9 mouse cellular contexts compared by ENCODE assay signal in genomic region chr17:5977056-5977920, GRCm38 (mm10). TPM values are rescaled to one million over a fixed set of nuclear protein-coding genes. Genes with fewer than 3 reads are reported as not detected.
A peak's percentile ranks its signal among the peaks of the same experiment; 100 is the strongest.
DNase-seq lines count a peak whose midpoint lies in the region; ATAC-seq and TF ChIP-seq lines count a peak whose summit lies in the region.
"Had no signal": no experiment of that assay in that cellular context is flagged by ENCODE, and none has a peak within 500 bp of the region (broad histone marks: within the 10 kb centered on the region; RNA-seq: fewer than 3 reads in every experiment).

No protein-coding gene starts in this region.

- H3K9ac ChIP-seq in heart, embryonic 13.5 days: peak overlapping the region; percentile 52; the same call in 1 of the 2 replicates
- no peak overlapping the region for H3K9ac ChIP-seq in lung, embryonic 16.5 days (ENCODE audit: low read length)
- H3K9ac ChIP-seq: midbrain, embryonic 12.5 days had no signal

- no peak for ATAC-seq in megakaryocyte, adult 5-6 weeks (ENCODE audit: poor library complexity, severe bottlenecking)
- ATAC-seq in heart, embryonic 13.5 days (ENCODE audit: extremely low read depth, insufficient number of reproducible peaks, low FRiP score, low TSS enrichment): no peak
- peak; percentile 27 for ATAC-seq in lung, embryonic 16.5 days (ENCODE audit: low read depth)

- H3K4me3 ChIP-seq in megakaryocyte, embryonic 14.5 days (replicated peaks): peak overlapping the region; percentile 31
- no peak overlapping the region for H3K4me3 ChIP-seq in heart, embryonic 13.5 days
- peak overlapping the region; percentile 2; the same call in 1 of the 2 replicates for H3K4me3 ChIP-seq in lung, embryonic 16.5 days (ENCODE audit: low read length)
- H3K4me3 ChIP-seq: midbrain, embryonic 12.5 days had no signal

- peaks cover 36% of the 10 kb centered on the region for H3K27me3 ChIP-seq in megakaryocyte, embryonic 14.5 days (replicated peaks)
- no peaks in the 10 kb centered on the region for H3K27me3 ChIP-seq in heart, embryonic 13.5 days (replicated peaks)
- H3K27me3 ChIP-seq in lung, embryonic 16.5 days (ENCODE audit: control insufficient read depth, insufficient read depth, low read depth, low read length): no peaks in the 10 kb centered on the region

- 43% methylated on average over 16 of the region's 16 CpGs for WGBS in heart, embryonic 13.5 days
- 50% methylated on average over 16 of the region's 16 CpGs for WGBS in lung, embryonic 16.5 days

- H3K4me2 ChIP-seq in heart, embryonic 13.5 days: peak overlapping the region; percentile 49
- peak overlapping the region; percentile 49 for H3K4me2 ChIP-seq in lung, embryonic 16.5 days (ENCODE audit: low read depth, low read length)
- H3K4me2 ChIP-seq: midbrain, embryonic 12.5 days had no signal

- TF ChIP-seq CTCF in brain, embryonic 14.5 days (IDR thresholded peaks at IDR 0.05; ENCODE audit: borderline replicate concordance, extremely low read depth, insufficient read depth, insufficient read length): no peak

- peaks cover 9% of the 10 kb centered on the region for H3K36me3 ChIP-seq in megakaryocyte, embryonic 14.5 days (replicated peaks; ENCODE audit: low read length)
- H3K36me3 ChIP-seq in heart, embryonic 13.5 days: no peaks in the 10 kb centered on the region
- H3K36me3 ChIP-seq in lung, embryonic 16.5 days (ENCODE audit: control insufficient read depth, insufficient read depth, low read length): no peaks in the 10 kb centered on the region
- H3K36me3 ChIP-seq: midbrain, embryonic 12.5 days had no signal

- no peak for TF ChIP-seq POLR2A in brain, embryonic 14.5 days (IDR thresholded peaks at IDR 0.05; ENCODE audit: borderline replicate concordance, extremely low read depth, insufficient read depth, insufficient read length, poor library complexity, severe bottlenecking)

- peak overlapping the region; percentile 79 for H3K27ac ChIP-seq in heart, embryonic 13.5 days (replicated peaks)
- peak overlapping the region; percentile 68 for H3K27ac ChIP-seq in lung, embryonic 16.5 days (ENCODE audit: low read length)
- H3K27ac ChIP-seq: midbrain, embryonic 12.5 days had no signal

- H3K4me1 ChIP-seq in megakaryocyte, embryonic 14.5 days: peaks cover 78% of the 10 kb centered on the region
- H3K4me1 ChIP-seq in heart, embryonic 13.5 days: peaks cover 69% of the 10 kb centered on the region
- H3K4me1 ChIP-seq in lung, embryonic 16.5 days (replicated peaks; ENCODE audit: control insufficient read depth, insufficient read depth, low read length): peaks cover 39% of the 10 kb centered on the region

- DNase-seq in brain, embryonic 14.5 days (ENCODE audit: low read depth): peak; percentile 58
- no peak for DNase-seq in yolk sac, embryonic 10.5 days (ENCODE audit: low spot score)
- no peak for DNase-seq in cerebellum, adult 8-10 months
- no peak for DNase-seq in cerebellum, adult 18-20 months

- H3K9me3 ChIP-seq in megakaryocyte, embryonic 14.5 days: no peaks in the 10 kb centered on the region
- H3K9me3 ChIP-seq in heart, embryonic 13.5 days: no peaks in the 10 kb centered on the region
- no peaks in the 10 kb centered on the region for H3K9me3 ChIP-seq in lung, embryonic 16.5 days (ENCODE audit: control insufficient read depth, low read length)
- H3K9me3 ChIP-seq: midbrain, embryonic 12.5 days had no signal

RNA-seq across cellular contexts. Expression of gene Synj2, which starts 36.2 kb away (rescaled TPM):
- 4.1 and 4.3 TPM in 2 replicates for polyA plus RNA-seq in megakaryocyte, embryonic 14.5 days (2012; ENCODE audit: insufficient read depth, low replicate concordance)
- 3.5 and 3.6 TPM in 2 replicates for total RNA-seq in megakaryocyte, adult 5-6 weeks (2015)
- 4.2 and 5.1 TPM in 2 replicates for total RNA-seq in megakaryocyte, adult 5-6 weeks (2017)
- polyA plus RNA-seq in brain, embryonic 14.5 days (2012; rRNA removed): 0.81 and 1.6 TPM in 2 replicates
- polyA plus RNA-seq in heart, embryonic 13.5 days (2015; fragmentation: Nextera tagmentation; extraction: Ambion mirVana): 3.0 and 3.1 TPM in 2 replicates
- 2.5 and 3.2 TPM in 2 replicates for polyA plus RNA-seq in lung, embryonic 16.5 days (2015; fragmentation: Nextera tagmentation; extraction: Ambion mirVana)
